Mouse (Mus musculus): ENCODE results near the gene Tamm41. TPM values are rescaled to one million over a fixed set of nuclear protein-coding genes. Genes with fewer than 3 reads are reported as not detected.

The Tamm41 gene
- polyA plus RNA-seq, 1 experiment = 19.1 TPM

DNA sequence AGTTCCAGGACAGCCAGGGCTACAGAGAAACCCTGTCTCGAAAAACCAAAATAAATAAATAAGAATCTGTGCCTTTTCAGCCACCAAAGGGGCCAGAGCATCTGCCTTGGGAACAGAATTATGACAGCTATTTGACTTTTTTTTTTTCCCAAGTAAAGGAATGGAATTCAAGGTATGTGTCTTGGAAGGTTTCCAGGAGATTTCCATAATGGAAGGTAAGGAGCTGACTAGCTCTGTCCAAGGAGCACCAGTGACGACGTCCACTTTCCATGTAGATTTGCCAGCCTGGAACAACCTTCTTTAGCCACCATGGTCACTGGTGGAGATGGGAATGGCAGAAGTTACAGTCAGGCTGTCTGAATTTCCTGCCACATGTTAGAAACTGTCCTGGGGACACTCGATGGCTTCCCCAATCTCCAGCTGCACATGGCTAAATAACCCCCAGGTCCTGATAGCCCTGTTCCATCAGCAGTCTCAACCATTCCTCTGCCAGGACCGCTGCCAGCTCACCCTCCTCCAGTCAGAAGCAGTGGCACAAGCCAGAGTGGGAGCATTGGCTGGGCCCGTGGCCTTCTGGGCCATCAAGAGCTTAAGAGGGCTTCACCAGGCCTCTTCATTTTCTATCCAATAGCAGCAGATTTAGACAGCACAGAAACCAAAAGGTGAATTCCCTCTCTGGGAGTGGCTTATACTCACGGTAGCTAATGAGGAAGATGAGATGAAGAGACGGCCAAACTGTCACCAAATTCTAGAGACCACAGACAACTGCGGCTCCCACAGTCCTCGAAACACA, 76.2 kb downstream of the Tamm41 start:
- peaks cover 3% of the 10 kb centered on the region for H3K4me1 ChIP-seq (ENCODE audit: control insufficient read depth, insufficient read depth, low read length)
- peak; percentile 47 for DNase-seq
- no peak overlapping the region for H3K4me3 ChIP-seq (replicated peaks; ENCODE audit: extremely low read depth, low read depth, low read length)
- TF ChIP-seq POLR2A (IDR thresholded peaks at IDR 0.05; ENCODE audit: borderline replicate concordance, extremely low read depth, low read depth, low read length) (no peak), CTCF (IDR thresholded peaks at IDR 0.05; ENCODE audit: insufficient read depth, low read length) (no peak)
- 57% methylated on average over 10 of the region's 10 CpGs for WGBS

DNA sequence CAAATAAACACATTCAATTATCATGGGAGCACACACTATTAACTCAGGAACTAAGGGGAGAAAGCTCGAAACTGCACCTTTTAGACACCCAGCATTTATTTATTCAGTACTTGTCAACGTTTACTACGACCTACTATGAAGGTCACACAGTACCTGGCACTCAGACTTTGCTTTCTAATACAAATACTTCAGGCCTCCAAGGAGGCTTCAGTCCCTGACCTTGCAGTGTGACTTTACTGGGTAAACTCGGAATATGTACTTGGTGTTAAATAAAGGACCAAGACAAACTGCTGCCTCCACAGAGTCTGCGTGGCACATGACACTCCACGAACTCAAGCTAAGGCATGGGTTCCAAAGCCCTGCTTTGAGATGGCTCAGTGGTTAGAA, 78.7 kb downstream of the Tamm41 start:
- 60% methylated on average over 6 of the region's 6 CpGs for WGBS
- DNase-seq = no peak
- H3K4me3 ChIP-seq (replicated peaks; ENCODE audit: extremely low read depth, low read depth, low read length) = no peak overlapping the region
- TF ChIP-seq CTCF (IDR thresholded peaks at IDR 0.05; ENCODE audit: insufficient read depth, low read length) = no peak
- no peak for TF ChIP-seq POLR2A (IDR thresholded peaks at IDR 0.05; ENCODE audit: borderline replicate concordance, extremely low read depth, low read depth, low read length)
- peaks cover 3% of the 10 kb centered on the region; the same call in 1 of the 2 replicates for H3K4me1 ChIP-seq (ENCODE audit: control insufficient read depth, insufficient read depth, low read length)

DNA sequence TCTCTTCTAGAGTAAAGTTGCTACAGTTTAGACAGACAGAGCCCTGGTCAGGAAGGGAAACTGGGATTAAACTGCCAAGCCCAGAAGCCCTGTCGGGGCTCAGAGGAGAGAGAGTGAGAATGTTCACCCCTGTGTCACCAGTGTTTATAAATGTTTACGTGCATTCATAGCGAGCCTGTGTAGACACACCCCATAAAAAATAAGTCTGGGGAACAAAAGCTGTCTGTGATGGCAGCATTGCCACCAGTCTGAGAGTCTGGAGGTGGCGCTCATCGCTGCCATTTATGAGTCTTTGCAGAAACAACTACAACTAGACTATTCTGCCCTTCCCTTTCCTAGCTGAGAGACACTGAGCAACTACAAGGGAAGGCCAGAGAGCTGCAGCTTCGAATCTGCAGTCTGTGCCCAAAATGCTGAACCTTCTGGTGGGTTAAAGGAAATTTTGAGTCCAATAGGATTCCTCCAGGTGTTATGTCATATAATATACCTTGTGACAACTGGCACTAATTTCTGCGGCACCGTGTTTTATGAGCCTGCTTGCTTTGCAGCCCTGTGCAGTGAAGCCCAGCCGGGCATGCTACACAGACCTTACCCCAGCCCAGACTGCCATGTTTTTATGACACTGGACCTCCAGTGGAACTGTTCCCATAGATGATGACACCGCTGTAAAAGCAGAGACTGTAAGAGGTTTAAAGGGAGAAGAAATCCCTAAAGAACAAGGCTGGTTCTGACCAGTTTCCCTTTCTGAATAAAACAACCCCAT, 79.2 kb downstream of the Tamm41 start:
- Histone ChIP-seq H3K4me3 (replicated peaks; ENCODE audit: extremely low read depth, low read depth, low read length) (no peak overlapping the region), H3K4me1 (ENCODE audit: control insufficient read depth, insufficient read depth, low read length) (peaks cover 3% of the 10 kb centered on the region; the same call in 1 of the 2 replicates)
- TF ChIP-seq CTCF (IDR thresholded peaks at IDR 0.05; ENCODE audit: insufficient read depth, low read length) = no peak
- no peak for TF ChIP-seq POLR2A (IDR thresholded peaks at IDR 0.05; ENCODE audit: borderline replicate concordance, extremely low read depth, low read depth, low read length)
- 59% methylated on average over 10 of the region's 10 CpGs for WGBS
- DNase-seq = no peak

DNA sequence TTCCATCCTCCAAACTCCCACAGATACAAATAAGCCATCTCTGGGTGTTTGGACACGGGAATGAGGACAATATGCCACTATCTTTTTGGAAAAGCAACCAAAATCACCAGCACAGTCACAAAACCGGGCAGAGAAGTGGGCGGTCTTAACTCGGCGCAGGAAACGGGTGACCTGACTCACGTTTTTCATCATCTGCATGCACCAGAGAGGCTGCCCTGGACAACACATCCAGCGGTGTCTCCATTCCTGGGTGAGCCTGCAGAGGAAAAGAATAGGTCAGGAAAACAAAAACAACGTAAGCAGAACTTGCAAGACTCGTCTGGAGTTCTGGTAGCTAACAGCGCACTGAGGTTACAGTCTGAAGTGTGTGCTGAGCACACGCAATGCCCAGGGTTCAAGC, 79.9 kb downstream of the Tamm41 start:
- no peak overlapping the region for H3K4me3 ChIP-seq (replicated peaks; ENCODE audit: extremely low read depth, low read depth, low read length)
- H3K4me1 ChIP-seq (ENCODE audit: control insufficient read depth, insufficient read depth, low read length) = peaks cover 3% of the 10 kb centered on the region; the same call in 1 of the 2 replicates
- DNase-seq = no peak
- WGBS = 58% methylated on average over 12 of the region's 12 CpGs
- TF ChIP-seq CTCF (IDR thresholded peaks at IDR 0.05; ENCODE audit: insufficient read depth, low read length) (no peak), POLR2A (IDR thresholded peaks at IDR 0.05; ENCODE audit: borderline replicate concordance, extremely low read depth, low read depth, low read length) (no peak)

DNA sequence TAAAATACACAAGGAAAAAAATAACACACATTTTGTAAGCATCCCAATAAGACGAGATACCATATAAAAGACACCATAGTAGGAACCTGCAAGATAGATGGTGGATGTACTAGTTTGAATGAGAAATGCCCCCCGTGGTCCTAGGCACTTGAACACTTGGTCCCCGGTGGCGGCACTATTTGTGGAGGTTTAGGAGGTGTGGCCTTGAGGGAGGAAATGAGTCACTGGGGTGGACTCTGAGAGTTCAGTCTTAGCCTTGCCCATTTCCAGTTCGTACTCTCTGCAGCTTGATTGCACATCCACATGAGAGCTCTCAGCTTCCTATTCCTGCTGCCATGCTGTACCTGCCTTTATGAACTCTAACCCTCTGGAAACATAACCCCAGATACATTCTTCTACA, 83.2 kb downstream of the Tamm41 start:
- H3K4me3 ChIP-seq (replicated peaks; ENCODE audit: extremely low read depth, low read depth, low read length) = no peak overlapping the region
- WGBS = 58% methylated on average over 5 of the region's 5 CpGs
- no peak for TF ChIP-seq CTCF (IDR thresholded peaks at IDR 0.05; ENCODE audit: insufficient read depth, low read length)
- TF ChIP-seq POLR2A (IDR thresholded peaks at IDR 0.05; ENCODE audit: borderline replicate concordance, extremely low read depth, low read depth, low read length) = no peak
- no peaks in the 10 kb centered on the region for H3K4me1 ChIP-seq (ENCODE audit: control insufficient read depth, insufficient read depth, low read length)
- DNase-seq = no peak

Other genes starting within 250 kb of the Tamm41 start
- 80.8 and 81.7 TPM in 2 replicates for gene Vgll4, start 67.9 kb downstream of the Tamm41 start, polyA plus RNA-seq (2012; rRNA removed)
- gene Syn2, start 97.0 kb upstream of the Tamm41 start, polyA plus RNA-seq (2012; rRNA removed) = 11.5 and 13.2 TPM in 2 replicates
- not detected in 2 replicates for gene Gm17482, start 189.5 kb upstream of the Tamm41 start, polyA plus RNA-seq (2012; rRNA removed)
- 3.1 and 4.0 TPM in 2 replicates for gene Timp4, start 214.3 kb upstream of the Tamm41 start, polyA plus RNA-seq (2012; rRNA removed)